Mouse (Mus musculus) induced T-regulatory cell, adult 2 months (primary cell): Measurements from ENCODE around the gene Gm37240.
"Not testable (repeated sequence)": the region's sequence is repeated elsewhere in the genome, so short reads cannot be mapped to it uniquely, and the experiment has no call there.

Experiments used
- DNase-seq: peaks from one replicate; pipeline ENCODE4 v3.0.0-alpha.2; 2012; ENCODE audit warnings: low read depth

The Gm37240 gene

GRCm38 (mm10) chr3:85573216-85573863, 314.0 kb downstream of the Gm37240 start:
- no peak for DNase-seq

GRCm38 (mm10) chr3:85572502-85572901, 314.8 kb downstream of the Gm37240 start:
- DNase-seq: not testable (repeated sequence)

DNA sequence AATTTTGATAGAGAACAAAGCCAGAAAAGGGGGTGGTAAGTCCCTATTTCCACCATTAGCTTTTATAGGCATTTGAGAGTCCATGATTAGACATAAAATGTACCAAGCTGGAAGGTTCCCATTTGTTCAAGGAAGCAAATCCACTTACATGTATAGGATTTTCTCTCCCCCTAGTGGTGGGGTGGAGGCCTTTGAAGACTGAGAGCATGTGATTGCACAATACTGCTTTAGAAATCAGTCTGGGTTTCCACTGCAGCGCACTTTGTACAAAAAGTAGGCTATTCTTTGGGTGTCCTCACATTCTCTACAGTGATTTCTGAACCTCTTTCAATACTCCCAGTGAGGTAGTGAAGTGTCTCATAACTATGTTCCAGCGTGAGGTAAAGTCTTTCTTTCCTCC, 316.0 kb downstream of the Gm37240 start:
- peak; percentile 54 for DNase-seq

DNA sequence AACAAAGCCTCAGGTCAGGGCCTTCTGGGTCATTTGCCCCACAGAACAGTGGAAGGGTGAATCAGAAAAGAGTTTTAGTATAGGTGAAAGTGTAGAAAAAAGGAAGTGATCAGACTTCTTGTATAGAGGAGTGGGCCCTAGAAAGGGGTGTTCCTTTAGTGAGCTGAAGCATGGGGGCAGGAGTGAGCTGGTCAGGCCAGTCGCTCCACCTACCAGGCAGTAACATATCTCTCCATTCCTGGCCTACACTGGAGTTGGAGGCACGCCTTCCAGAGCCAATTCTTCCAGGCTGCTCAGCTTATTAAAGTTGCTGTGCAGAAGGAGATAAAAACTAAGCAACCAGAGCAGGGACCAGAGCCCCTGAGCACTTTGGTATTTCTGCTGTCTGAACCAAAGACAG, 322.7 kb downstream of the Gm37240 start:
- no peak for DNase-seq

GRCm38 (mm10) chr3:85553731-85554277, 333.5 kb downstream of the Gm37240 start:
- no peak for DNase-seq

- no peak for DNase-seq
Observed at GRCm38 (mm10) chr3:85551352-85551751, 336.0 kb downstream of the Gm37240 start.

- DNase-seq: no peak
Observed at GRCm38 (mm10) chr3:85550312-85550711, 337.0 kb downstream of the Gm37240 start.

DNA sequence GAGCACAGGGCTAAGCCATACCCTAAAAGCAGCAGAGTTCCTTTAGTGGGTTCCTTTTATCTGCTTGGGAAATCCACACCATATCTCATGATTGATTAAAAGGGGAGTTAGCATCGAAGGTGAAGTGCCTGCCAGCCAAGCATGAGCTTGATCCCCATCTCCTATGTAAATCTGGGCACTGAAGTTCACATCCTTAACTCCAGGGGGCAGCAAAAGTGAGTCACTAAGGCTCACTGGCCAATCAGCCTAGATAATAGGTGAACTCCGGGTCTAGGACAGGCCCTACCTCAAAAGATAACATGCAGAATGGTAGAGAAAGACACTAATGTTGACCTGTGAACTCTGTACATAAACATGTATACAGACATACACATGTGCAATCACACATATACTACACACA, 343.7 kb downstream of the Gm37240 start:
- DNase-seq: peak; percentile 23

GRCm38 (mm10) chr3:85542765-85543164, 344.6 kb downstream of the Gm37240 start:
- no peak for DNase-seq

DNA sequence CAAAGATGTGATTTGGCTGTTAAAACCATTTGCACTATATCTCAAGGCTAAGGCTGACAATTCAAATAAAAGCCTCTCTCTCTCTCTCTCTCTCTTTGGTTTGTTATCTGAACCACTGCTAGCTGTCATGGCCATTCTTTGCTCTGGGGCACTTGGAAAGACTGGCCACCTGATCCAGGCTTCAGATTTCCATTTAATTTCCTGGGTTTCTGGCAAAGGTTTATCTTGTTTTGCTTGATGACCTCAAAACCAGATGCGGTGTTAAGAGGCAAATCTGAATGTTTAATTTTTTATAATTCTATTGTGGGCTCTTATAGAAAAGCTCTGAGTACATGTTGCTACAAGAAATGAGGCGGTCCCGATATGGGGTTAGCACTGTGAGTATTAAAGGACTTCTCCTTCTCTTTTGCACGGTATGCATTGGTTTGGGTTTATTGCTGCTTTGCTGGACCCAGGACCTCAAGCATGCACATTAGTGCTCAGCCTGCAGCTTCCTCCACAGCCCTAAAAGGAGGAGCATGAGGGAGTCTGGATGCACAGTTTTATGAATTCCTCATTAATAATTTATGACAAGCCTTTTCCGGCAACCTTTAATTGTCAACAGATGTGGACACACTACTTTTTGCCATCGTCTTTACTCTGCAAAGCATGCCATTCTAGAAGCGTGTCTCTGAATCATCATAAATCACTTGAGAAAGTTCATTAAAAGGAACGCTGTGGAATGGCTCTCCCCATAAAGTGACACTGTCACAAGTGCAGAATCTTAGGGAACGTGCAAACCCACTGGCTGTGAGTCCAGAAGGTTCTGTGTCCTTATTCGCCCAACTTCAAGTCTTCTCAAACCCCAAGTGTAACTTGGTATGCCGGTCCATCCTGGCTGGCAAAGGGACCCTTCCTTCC, 351.4 kb downstream of the Gm37240 start:
- DNase-seq: no peak

- DNase-seq: no peak
Observed at GRCm38 (mm10) chr3:85535042-85535441, 352.3 kb downstream of the Gm37240 start.

- no peak for DNase-seq
Observed at GRCm38 (mm10) chr3:85532376-85532775, 354.9 kb downstream of the Gm37240 start.

DNA sequence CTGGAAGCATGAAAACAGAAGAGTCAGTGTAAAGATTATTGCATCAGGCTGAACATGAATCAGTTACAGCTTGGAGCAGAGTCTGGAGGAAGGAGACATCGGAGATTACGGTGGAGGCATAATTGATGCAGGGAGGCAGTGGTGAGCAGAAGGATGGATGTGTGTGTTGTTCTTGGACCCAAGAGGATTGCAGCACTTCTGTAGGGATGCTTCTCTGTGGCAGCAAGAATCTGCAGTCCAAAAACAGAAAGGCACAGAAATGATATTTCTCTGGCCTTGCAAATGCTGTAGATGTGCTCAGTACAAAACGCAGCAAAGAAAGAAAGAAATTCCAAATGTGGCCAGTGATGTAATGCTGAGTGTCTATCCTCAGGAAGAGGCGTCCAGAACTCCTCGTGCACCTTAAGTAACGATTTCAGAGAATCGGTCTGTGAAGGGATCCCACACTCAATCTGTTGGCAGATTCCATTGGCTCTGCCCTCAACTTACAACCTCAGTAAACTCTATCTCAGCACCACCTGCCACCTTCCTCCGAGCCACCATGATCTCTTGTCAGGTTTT, 356.6 kb downstream of the Gm37240 start:
- DNase-seq: no peak

- DNase-seq: no peak
Observed at GRCm38 (mm10) chr3:85521311-85521907, 365.9 kb downstream of the Gm37240 start.

DNA sequence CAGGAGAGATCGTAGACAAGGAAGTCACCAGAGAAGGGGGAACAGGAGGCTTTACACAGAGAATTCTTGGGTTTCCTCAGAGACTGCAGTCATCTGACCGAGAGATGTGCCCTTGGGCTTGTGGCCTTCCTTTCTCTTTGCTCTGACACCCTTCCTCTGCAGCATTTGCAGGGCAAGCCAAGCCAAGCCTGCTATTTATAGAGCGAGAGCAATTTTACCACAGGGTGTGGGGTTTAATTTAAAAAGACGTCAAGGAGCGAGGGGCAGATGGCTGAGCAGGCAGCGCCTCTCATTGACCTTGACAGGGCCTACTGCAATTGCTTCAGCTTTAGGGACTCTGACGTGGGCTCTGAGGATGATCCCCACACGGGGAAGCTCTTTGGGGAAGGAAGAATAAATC, 368.6 kb downstream of the Gm37240 start:
- no peak for DNase-seq

DNA sequence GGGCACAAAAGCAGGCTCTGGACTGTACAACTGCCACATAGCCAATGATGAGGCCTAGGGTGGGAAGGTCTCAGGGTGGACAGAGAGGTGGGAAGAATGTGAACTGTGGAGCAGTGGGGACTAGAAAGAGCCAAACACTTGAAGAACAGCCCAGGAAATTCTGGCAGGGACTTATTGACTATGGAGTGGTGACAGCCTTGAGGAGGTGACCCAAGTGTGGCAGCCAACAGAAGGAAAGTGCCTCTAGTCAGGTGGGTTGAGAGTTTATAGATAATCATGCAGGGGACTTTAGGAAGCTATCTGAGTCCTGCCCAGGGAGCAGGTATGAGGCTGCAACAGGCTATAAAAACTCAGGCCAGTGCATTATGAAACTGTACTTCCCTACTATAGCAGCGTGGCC, 369.2 kb downstream of the Gm37240 start:
- DNase-seq: no peak

- no peak for DNase-seq
Observed at GRCm38 (mm10) chr3:85516739-85517396, 370.4 kb downstream of the Gm37240 start.

GRCm38 (mm10) chr3:85514700-85515099, 372.6 kb downstream of the Gm37240 start:
- no peak for DNase-seq

DNA sequence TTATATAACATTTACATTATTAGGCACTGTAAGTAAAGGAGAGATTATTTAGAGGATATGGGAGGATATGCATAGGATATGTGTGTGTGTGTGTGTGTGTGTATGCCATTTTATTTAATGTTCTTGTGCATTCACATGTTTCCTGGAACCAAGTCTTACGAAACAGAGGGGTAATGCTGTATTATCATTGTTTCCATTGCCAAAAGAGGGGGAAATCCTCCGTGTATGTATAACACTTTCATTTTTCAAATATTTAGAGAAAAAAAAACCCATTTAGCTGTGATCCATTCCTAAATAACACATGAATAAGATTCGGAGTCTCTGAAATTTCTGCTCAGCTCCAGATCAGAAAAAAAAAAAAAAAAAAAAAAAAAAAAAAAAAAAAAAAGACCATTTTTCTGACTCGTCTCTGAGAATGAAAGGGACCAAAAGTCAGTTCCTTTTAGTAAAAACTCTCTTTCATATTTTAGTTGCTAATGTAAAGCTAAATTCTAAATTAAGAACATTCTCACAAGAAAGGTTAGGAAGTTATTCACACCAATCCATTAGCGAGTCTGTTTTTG, 378.5 kb downstream of the Gm37240 start:
- no peak for DNase-seq

DNA sequence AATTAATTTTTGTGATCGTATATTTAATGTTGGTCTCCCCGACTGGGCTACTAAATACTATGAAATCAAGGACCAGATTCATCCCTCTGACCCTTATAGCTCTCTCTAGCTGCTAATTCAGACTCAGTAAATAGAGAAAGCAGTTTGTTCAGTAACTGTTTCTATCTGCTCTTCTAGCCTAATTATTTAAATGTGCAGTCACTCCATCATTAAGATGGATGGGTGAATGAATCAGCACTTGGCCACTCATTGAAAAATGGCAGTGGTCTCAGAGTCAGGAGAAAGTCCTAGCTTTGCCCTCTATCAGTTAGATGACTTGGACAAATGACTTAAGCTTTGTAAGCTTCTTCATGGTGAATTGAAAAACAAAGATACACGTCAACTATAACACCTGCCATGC, 387.2 kb downstream of the Gm37240 start:
- DNase-seq: no peak

- no peak for DNase-seq
Observed at GRCm38 (mm10) chr3:85496146-85496545, 391.2 kb downstream of the Gm37240 start.
